Mouse (Mus musculus): Measurements from ENCODE around the gene Csad. TPM values are rescaled to one million over a fixed set of nuclear protein-coding genes. Genes with fewer than 3 reads are reported as not detected.

The Csad gene
- polyA plus RNA-seq, 1 experiment, result 106 TPM

GRCm38 (mm10) chr15:102177417-102177816 lies 27.1 kb downstream of the Csad start:
- 81% methylated on average over 8 of the region's 8 CpGs for WGBS
- Histone ChIP-seq H3K4me1 (ENCODE audit: control insufficient read depth, insufficient read depth, low read length) (no peaks in the 10 kb centered on the region), H3K4me3 (replicated peaks; ENCODE audit: extremely low read depth, low read depth, low read length) (no peak overlapping the region)
- TF ChIP-seq CTCF (IDR thresholded peaks at IDR 0.05; ENCODE audit: insufficient read depth, low read length) (no peak), POLR2A (IDR thresholded peaks at IDR 0.05; ENCODE audit: borderline replicate concordance, extremely low read depth, low read depth, low read length) (no peak)
- no peak for DNase-seq

DNA sequence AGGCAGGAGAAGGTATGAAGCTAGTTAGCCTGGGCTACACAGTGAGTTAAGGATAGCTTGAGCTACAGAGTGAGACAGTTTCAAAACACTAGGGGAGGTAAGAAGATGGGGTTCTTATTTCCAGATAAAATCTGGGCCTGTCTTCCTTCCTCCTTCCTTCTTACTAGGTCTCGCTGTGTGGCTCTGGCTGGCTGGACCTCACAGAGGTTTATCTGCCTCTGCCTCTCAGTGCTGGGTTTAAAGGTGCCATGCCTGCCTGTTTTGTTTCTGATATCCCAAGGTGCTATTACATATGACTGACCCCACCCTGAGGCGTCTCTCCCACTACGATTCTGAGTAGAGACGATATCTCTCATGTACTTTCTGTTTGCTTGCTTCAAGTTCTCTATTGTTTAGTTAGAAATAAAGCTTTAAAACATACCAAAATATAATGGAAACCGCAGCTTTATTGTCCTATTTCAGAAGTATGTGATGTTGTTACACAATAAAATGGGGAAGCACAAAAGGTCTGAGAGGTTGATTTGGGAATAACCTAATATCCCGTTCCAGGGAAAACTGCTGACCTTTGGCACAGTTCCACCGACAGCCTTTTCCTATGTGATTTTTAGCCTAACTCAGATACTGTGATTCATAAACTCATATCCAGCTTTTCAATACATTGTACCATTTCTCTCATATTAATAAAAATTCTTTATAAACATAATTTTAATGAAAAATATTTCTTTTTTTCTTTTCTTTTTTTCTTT lies 27.8 kb downstream of the Csad start:
- H3K4me1 ChIP-seq (ENCODE audit: control insufficient read depth, insufficient read depth, low read length), result no peaks in the 10 kb centered on the region
- no peak for DNase-seq
- WGBS, result 68% methylated on average over 7 of the region's 7 CpGs
- TF ChIP-seq POLR2A (IDR thresholded peaks at IDR 0.05; ENCODE audit: borderline replicate concordance, extremely low read depth, low read depth, low read length) (no peak), CTCF (IDR thresholded peaks at IDR 0.05; ENCODE audit: insufficient read depth, low read length) (no peak)
- H3K4me3 ChIP-seq (replicated peaks; ENCODE audit: extremely low read depth, low read depth, low read length), result no peak overlapping the region

GRCm38 (mm10) chr15:102175736-102176319 lies 28.7 kb downstream of the Csad start:
- Histone ChIP-seq H3K4me3 (replicated peaks; ENCODE audit: extremely low read depth, low read depth, low read length) (no peak overlapping the region), H3K4me1 (ENCODE audit: control insufficient read depth, insufficient read depth, low read length) (no peaks in the 10 kb centered on the region)
- WGBS, result 79% methylated on average over 16 of the region's 16 CpGs
- no peak for TF ChIP-seq CTCF (IDR thresholded peaks at IDR 0.05; ENCODE audit: insufficient read depth, low read length)
- TF ChIP-seq POLR2A (IDR thresholded peaks at IDR 0.05; ENCODE audit: borderline replicate concordance, extremely low read depth, low read depth, low read length), result no peak
- DNase-seq, result peak; percentile 31

DNA sequence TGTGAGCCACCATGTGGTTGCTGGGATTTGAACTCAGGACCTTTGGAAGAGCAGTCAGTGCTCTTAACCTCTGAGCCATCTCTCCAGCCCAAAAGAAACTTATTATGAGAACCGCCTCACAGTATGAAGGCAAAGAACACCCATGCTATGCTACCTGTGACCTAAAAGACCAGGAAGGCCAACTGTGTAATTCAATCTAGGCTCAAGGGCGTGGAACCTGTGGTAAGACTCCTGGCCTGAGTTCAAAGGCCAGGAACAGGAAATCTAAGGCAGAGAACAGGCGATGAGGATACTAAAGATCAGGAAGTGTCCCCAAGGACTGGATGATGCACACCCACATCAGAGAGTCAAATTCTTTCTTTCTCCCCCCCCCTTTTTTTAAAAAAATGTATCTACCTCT lies 30.9 kb downstream of the Csad start:
- DNase-seq, result no peak
- H3K4me1 ChIP-seq (ENCODE audit: control insufficient read depth, insufficient read depth, low read length), result no peaks in the 10 kb centered on the region
- H3K4me3 ChIP-seq (replicated peaks; ENCODE audit: extremely low read depth, low read depth, low read length), result no peak overlapping the region
- TF ChIP-seq POLR2A (IDR thresholded peaks at IDR 0.05; ENCODE audit: borderline replicate concordance, extremely low read depth, low read depth, low read length), result no peak
- TF ChIP-seq CTCF (IDR thresholded peaks at IDR 0.05; ENCODE audit: insufficient read depth, low read length), result no peak
- WGBS, result 73% methylated on average over 3 of the region's 3 CpGs

- TF ChIP-seq CTCF (IDR thresholded peaks at IDR 0.05; ENCODE audit: insufficient read depth, low read length) (no peak), POLR2A (IDR thresholded peaks at IDR 0.05; ENCODE audit: borderline replicate concordance, extremely low read depth, low read depth, low read length) (no peak)
- no peak for DNase-seq
- whole genome bisulfite sequencing, result 50% methylated on average over 2 of the region's 2 CpGs
- Histone ChIP-seq H3K4me3 (replicated peaks; ENCODE audit: extremely low read depth, low read depth, low read length) (no peak overlapping the region), H3K4me1 (ENCODE audit: control insufficient read depth, insufficient read depth, low read length) (no peaks in the 10 kb centered on the region)
Measured at GRCm38 (mm10) chr15:102169064-102169463, 35.5 kb downstream of the Csad start.

DNA sequence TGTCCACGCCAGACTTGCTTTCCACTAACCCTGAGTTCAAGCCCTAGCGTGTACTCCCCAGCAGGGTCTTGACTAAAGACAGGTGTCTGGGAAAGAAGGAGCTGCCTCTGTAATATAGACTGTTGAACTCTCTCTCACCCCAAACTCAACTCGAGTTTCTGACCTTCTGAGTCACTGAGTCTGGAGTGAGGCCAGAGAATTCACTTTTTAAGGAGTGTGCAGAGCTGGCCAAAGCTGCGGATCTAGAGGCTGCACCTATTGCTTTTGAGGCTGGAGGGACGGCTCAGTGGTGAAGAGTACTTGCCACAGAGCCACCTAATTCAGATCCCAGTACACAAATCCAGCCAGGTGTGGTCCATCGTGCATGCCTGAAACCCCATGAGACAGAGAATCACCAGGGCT lies 36.9 kb downstream of the Csad start:
- DNase-seq, result peak; percentile 23
- TF ChIP-seq CTCF (IDR thresholded peaks at IDR 0.05; ENCODE audit: insufficient read depth, low read length), result no peak
- TF ChIP-seq POLR2A (IDR thresholded peaks at IDR 0.05; ENCODE audit: borderline replicate concordance, extremely low read depth, low read depth, low read length), result no peak
- H3K4me1 ChIP-seq (ENCODE audit: control insufficient read depth, insufficient read depth, low read length), result no peaks in the 10 kb centered on the region
- no peak overlapping the region for H3K4me3 ChIP-seq (replicated peaks; ENCODE audit: extremely low read depth, low read depth, low read length)
- 36% methylated on average over 6 of the region's 6 CpGs for WGBS

DNA sequence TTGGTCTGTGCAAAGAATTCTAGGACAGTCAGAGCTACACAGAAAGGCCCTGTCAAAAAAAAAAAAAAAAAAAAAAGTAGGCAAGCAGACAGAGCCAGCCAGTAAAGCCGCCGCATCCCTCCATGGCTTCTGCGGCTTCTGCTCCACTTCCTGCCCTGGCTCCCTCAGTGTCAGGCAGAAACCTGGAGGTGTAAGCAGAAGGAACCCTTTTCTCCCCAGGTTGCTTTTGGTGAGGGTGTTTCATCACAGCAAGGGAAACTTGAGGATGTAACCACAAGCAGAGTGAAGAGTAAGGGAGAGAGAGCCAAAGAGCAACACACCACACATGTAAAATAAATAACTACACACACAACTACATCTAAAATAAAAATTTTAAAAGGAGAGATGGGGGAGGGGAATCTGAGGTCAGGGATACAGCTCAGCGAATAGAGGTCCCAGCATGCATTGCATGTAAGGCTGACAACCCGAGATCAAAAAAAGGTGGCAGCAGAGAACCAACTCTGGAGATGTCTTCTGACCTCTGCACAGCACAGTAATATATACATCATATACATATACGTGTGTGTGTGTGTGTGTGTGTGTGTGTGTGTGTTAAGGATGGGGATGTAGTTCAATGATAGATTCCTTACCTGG lies 38.9 kb downstream of the Csad start:
- Histone ChIP-seq H3K4me1 (ENCODE audit: control insufficient read depth, insufficient read depth, low read length) (no peaks in the 10 kb centered on the region), H3K4me3 (replicated peaks; ENCODE audit: extremely low read depth, low read depth, low read length) (no peak overlapping the region)
- TF ChIP-seq CTCF (IDR thresholded peaks at IDR 0.05; ENCODE audit: insufficient read depth, low read length), result no peak
- no peak for TF ChIP-seq POLR2A (IDR thresholded peaks at IDR 0.05; ENCODE audit: borderline replicate concordance, extremely low read depth, low read depth, low read length)
- no peak for DNase-seq
- WGBS, result 43% methylated on average over 6 of the region's 6 CpGs

DNA sequence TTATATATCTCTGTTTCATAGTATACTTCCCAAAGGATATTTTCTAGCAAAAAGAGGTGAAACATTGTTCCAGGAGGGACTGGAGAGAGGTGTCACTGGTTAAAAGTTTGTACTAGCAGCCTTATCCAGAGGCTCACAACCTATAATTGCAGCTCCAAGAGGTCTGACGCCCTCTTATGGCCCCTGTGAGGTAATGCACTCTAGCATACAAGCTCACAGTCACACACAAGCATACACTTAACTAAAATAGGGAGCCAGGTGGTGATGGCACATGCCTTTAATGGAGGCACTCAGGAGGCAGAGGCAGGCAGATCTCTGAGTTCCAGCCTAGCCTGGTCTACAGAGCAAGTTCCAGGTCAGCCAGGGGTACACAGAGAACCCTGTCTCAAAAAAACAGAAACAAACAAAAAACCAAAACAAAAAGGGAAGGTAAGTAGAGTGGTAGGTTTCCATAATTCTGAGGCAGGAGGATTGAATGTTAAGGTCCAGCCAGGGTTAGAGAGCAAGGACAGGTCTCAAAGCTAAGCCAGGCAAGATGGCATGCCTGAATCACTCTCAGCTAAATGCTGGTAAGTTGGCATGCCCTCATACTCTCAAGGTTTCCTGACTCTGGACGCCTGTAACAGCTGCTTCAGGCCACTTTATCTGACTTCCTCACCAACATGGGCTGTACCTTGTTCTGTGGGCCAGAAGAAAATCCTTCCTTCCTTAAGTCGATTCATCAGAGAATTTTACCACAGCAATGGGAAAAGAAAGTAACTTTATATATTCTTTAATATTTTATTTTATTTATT lies 40.4 kb downstream of the Csad start:
- Histone ChIP-seq H3K4me1 (ENCODE audit: control insufficient read depth, insufficient read depth, low read length) (no peaks in the 10 kb centered on the region), H3K4me3 (replicated peaks; ENCODE audit: extremely low read depth, low read depth, low read length) (no peak overlapping the region)
- 36% methylated on average over 3 of the region's 3 CpGs for WGBS
- TF ChIP-seq POLR2A (IDR thresholded peaks at IDR 0.05; ENCODE audit: borderline replicate concordance, extremely low read depth, low read depth, low read length) (no peak), CTCF (IDR thresholded peaks at IDR 0.05; ENCODE audit: insufficient read depth, low read length) (no peak)
- DNase-seq, result no peak

DNA sequence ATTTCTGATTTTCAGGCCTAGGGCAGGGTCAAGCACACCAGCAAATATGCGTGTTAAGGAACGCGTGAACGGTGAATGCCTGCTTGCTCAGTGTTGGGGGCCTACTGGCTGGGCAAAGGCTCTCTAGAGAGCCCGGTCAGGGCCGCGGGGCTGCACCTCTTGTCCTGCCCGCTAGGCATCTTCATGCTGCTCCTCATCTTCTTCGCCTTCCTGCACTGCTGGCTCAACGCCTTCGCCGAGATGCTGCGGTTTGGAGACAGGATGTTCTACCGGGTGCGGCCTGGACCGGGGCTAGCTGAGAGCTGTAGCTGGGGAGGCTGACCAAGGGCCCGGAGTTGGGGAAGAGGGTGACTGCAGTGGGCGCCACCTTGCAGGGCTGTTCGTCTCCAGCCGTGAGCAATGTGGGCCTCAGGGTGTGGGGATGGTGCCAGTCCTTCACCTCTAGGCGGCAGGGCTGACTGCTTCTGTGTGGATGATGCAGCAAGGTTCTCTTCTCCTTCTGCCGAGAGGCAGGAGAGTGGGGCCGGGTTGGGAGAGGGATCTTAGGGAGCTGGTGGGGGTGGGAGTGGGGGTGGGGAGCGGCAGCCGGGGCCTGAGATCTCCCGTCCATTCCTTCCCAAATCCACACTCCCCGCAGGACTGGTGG lies 44.0 kb downstream of the Csad start:
- DNase-seq, result no peak
- WGBS, result 63% methylated on average over 27 of the region's 27 CpGs
- no peak for TF ChIP-seq POLR2A (IDR thresholded peaks at IDR 0.05; ENCODE audit: borderline replicate concordance, extremely low read depth, low read depth, low read length)
- Histone ChIP-seq H3K4me1 (ENCODE audit: control insufficient read depth, insufficient read depth, low read length) (no peaks in the 10 kb centered on the region), H3K4me3 (replicated peaks; ENCODE audit: extremely low read depth, low read depth, low read length) (no peak overlapping the region)

All from lung, adult 2 months (tissue).